ENCODE assay signal across 8 mouse cellular contexts in genomic region chr4:140539125-140539524, GRCm38 (mm10).
DNase-seq lines count a peak whose midpoint lies in the region; ATAC-seq and TF ChIP-seq lines count a peak whose summit lies in the region.

No protein-coding gene starts in this region.

- peak; percentile 80 for TF ChIP-seq CTCF in left cerebral cortex, adult 2 months (IDR thresholded peaks at IDR 0.05)

- peaks cover 27% of the 10 kb centered on the region for H3K4me1 ChIP-seq in hindbrain, embryonic 10.5 days (replicated peaks)
- no peaks in the 10 kb centered on the region; the same call in 1 of the 2 replicates for H3K4me1 ChIP-seq in hindbrain, embryonic 16.5 days (ENCODE audit: control insufficient read depth, insufficient read depth, low read depth, low read length)
- no peaks in the 10 kb centered on the region for H3K4me1 ChIP-seq in midbrain, embryonic 14.5 days (ENCODE audit: control insufficient read depth, insufficient read depth, low read length)
- no peaks in the 10 kb centered on the region for H3K4me1 ChIP-seq in stomach, embryonic 14.5 days (ENCODE audit: control insufficient read depth, insufficient read depth, low read length)

- no peak overlapping the region for H3K27ac ChIP-seq in hindbrain, embryonic 10.5 days
- no peak overlapping the region for H3K27ac ChIP-seq in hindbrain, embryonic 16.5 days (ENCODE audit: low read depth, low read length)
- no peak overlapping the region for H3K27ac ChIP-seq in left cerebral cortex, adult 2 months
- no peak overlapping the region for H3K27ac ChIP-seq in midbrain, embryonic 14.5 days (replicated peaks; ENCODE audit: low read depth, low read length)
- H3K27ac ChIP-seq in stomach, embryonic 14.5 days (ENCODE audit: low read length), result no peak overlapping the region

- H3K4me3 ChIP-seq in hindbrain, embryonic 10.5 days, result no peak overlapping the region
- H3K4me3 ChIP-seq in hindbrain, embryonic 16.5 days (ENCODE audit: low read length), result no peak overlapping the region
- H3K4me3 ChIP-seq in left cerebral cortex, adult 2 months, result no peak overlapping the region
- H3K4me3 ChIP-seq in midbrain, embryonic 14.5 days (replicated peaks; ENCODE audit: low read depth, low read length), result no peak overlapping the region
- no peak overlapping the region for H3K4me3 ChIP-seq in stomach, embryonic 14.5 days (ENCODE audit: low read depth, low read length)

- no peak overlapping the region for H3K9ac ChIP-seq in hindbrain, embryonic 16.5 days (ENCODE audit: low read depth, low read length)
- H3K9ac ChIP-seq in midbrain, embryonic 14.5 days (replicated peaks; ENCODE audit: low read length), result no peak overlapping the region
- no peak overlapping the region for H3K9ac ChIP-seq in stomach, embryonic 14.5 days (replicated peaks; ENCODE audit: low read depth, low read length)

- no peak for ATAC-seq in hindbrain, embryonic 16.5 days
- ATAC-seq in midbrain, embryonic 14.5 days (ENCODE audit: low FRiP score, low TSS enrichment), result peak; percentile 16; the same call in 1 of the 2 replicates
- ATAC-seq in stomach, embryonic 14.5 days (ENCODE audit: insufficient number of reproducible peaks, insufficient read depth, low FRiP score, low read depth), result peak; percentile 26; the same call in 1 of the 2 replicates

- no peaks in the 10 kb centered on the region for H3K9me3 ChIP-seq in hindbrain, embryonic 10.5 days
- no peaks in the 10 kb centered on the region for H3K9me3 ChIP-seq in hindbrain, embryonic 16.5 days (ENCODE audit: control insufficient read depth, low read length)
- H3K9me3 ChIP-seq in midbrain, embryonic 14.5 days (ENCODE audit: control insufficient read depth, low read length), result no peaks in the 10 kb centered on the region
- H3K9me3 ChIP-seq in stomach, embryonic 14.5 days (ENCODE audit: control insufficient read depth, low read depth, low read length), result no peaks in the 10 kb centered on the region

- H3K4me2 ChIP-seq in hindbrain, embryonic 16.5 days (ENCODE audit: low read length), result no peak overlapping the region
- H3K4me2 ChIP-seq in midbrain, embryonic 14.5 days (ENCODE audit: low read length), result no peak overlapping the region
- no peak overlapping the region for H3K4me2 ChIP-seq in stomach, embryonic 14.5 days (replicated peaks; ENCODE audit: low read depth, low read length)

- intact Hi-C loops in heart, postnatal 14 days (cut with DNase I), result loop anchor here (2.0 to 5.0 kb wide), 2 partner anchors 286 to 667 kb away; no protein-coding TSS in a partner anchor
- intact Hi-C loops in left cerebral cortex, adult 2 months (cut with DNase I), result loop anchor here (2.0 to 5.0 kb wide), 2 partner anchors 286 to 437 kb away; no protein-coding TSS in a partner anchor

- H3K36me3 ChIP-seq in hindbrain, embryonic 10.5 days, result peaks cover 86% of the 10 kb centered on the region
- H3K36me3 ChIP-seq in hindbrain, embryonic 16.5 days (ENCODE audit: control insufficient read depth, insufficient read depth, low read length), result peaks cover 19% of the 10 kb centered on the region
- peaks cover 43% of the 10 kb centered on the region for H3K36me3 ChIP-seq in midbrain, embryonic 14.5 days (ENCODE audit: control insufficient read depth, insufficient read depth, low read length)
- peaks cover 3% of the 10 kb centered on the region; the same call in 1 of the 2 replicates for H3K36me3 ChIP-seq in stomach, embryonic 14.5 days (ENCODE audit: control insufficient read depth, insufficient read depth, low read length)

- WGBS in hindbrain, embryonic 10.5 days, result 36% methylated on average over 11 of the region's 11 CpGs
- 28% methylated on average over 11 of the region's 11 CpGs for WGBS in hindbrain, embryonic 16.5 days
- 33% methylated on average over 11 of the region's 11 CpGs for WGBS in midbrain, embryonic 14.5 days
- 40% methylated on average over 11 of the region's 11 CpGs for WGBS in stomach, embryonic 14.5 days

- no peaks in the 10 kb centered on the region for H3K27me3 ChIP-seq in hindbrain, embryonic 10.5 days (ENCODE audit: insufficient read depth, poor library complexity, severe bottlenecking)
- H3K27me3 ChIP-seq in hindbrain, embryonic 16.5 days (replicated peaks; ENCODE audit: control insufficient read depth, insufficient read depth, low read length), result no peaks in the 10 kb centered on the region
- no peaks in the 10 kb centered on the region for H3K27me3 ChIP-seq in midbrain, embryonic 14.5 days (ENCODE audit: control insufficient read depth, insufficient read depth, low read length)
- H3K27me3 ChIP-seq in stomach, embryonic 14.5 days (ENCODE audit: control insufficient read depth, insufficient read depth, low read length), result no peaks in the 10 kb centered on the region

- peak; percentile 71 for DNase-seq in hindbrain, embryonic 10.5 days (ENCODE audit: low spot score)
- peak; percentile 48 for DNase-seq in adrenal gland, adult 2 months
- DNase-seq in embryo, embryonic 9.5 days (ENCODE audit: extremely low spot score), result peak; percentile 60
- DNase-seq in heart, postnatal 14 days, result peak; percentile 59 to 73
- DNase-seq in left cerebral cortex, adult 2 months (ENCODE audit: extremely low spot score in 1 of 2, low spot score in 2 of 2), result peak; percentile 61 to 74
- peak; percentile 89 for DNase-seq in midbrain, embryonic 14.5 days
